ENCODE assay signal across 9 mouse cellular contexts in genomic region chr4:129585773-129586172, GRCm38 (mm10). TPM values are rescaled to one million over a fixed set of nuclear protein-coding genes. Genes with fewer than 3 reads are reported as not detected.
DNase-seq lines count a peak whose midpoint lies in the region; ATAC-seq and TF ChIP-seq lines count a peak whose summit lies in the region.
"Had no signal": no experiment of that assay in that cellular context is flagged by ENCODE, and none has a peak within 500 bp of the region (broad histone marks: within the 10 kb centered on the region; RNA-seq: fewer than 3 reads in every experiment).

No protein-coding gene starts in this region.

- 59% methylated on average over 9 of the region's 9 CpGs for WGBS in heart, embryonic 11.5 days (ENCODE audit: insufficient replicate concordance)
- WGBS in lung, postnatal 0 days: 76% methylated on average over 9 of the region's 9 CpGs
- WGBS in intestine, embryonic 16.5 days: 84% methylated on average over 9 of the region's 9 CpGs
- WGBS in neural tube, embryonic 15.5 days: 79% methylated on average over 9 of the region's 9 CpGs

- DNase-seq in heart, postnatal 36 days: no peak
- no peak for DNase-seq in lung, postnatal 0 days (ENCODE audit: low spot score)
- DNase-seq in lung, postnatal 10 days: no peak
- DNase-seq in left cerebral cortex, adult 9 months (ENCODE audit: low spot score in 2 of 2): no peak
- no peak for DNase-seq in kidney, adult 11 months

- no peaks in the 10 kb centered on the region for H3K9me3 ChIP-seq in heart, embryonic 11.5 days (replicated peaks; ENCODE audit: control insufficient read depth, low read length)
- H3K9me3 ChIP-seq in lung, postnatal 0 days (ENCODE audit: low read length): no peaks in the 10 kb centered on the region
- no peaks in the 10 kb centered on the region for H3K9me3 ChIP-seq in intestine, embryonic 16.5 days (ENCODE audit: control insufficient read depth, low read length)
- no peaks in the 10 kb centered on the region for H3K9me3 ChIP-seq in neural tube, embryonic 15.5 days (replicated peaks)

- H3K27me3 ChIP-seq in heart, embryonic 11.5 days (ENCODE audit: control insufficient read depth, insufficient read depth, low read length): no peaks in the 10 kb centered on the region
- H3K27me3 ChIP-seq in lung, postnatal 0 days (replicated peaks; ENCODE audit: insufficient read depth, low read length): no peaks in the 10 kb centered on the region
- H3K27me3 ChIP-seq in intestine, embryonic 16.5 days (replicated peaks; ENCODE audit: control insufficient read depth, insufficient read depth, low read length): no peaks in the 10 kb centered on the region
- no peaks in the 10 kb centered on the region; the same call in 1 of the 2 replicates for H3K27me3 ChIP-seq in neural tube, embryonic 15.5 days (replicated peaks)

- no peaks in the 10 kb centered on the region for H3K36me3 ChIP-seq in heart, embryonic 11.5 days (ENCODE audit: control insufficient read depth, insufficient read depth, low read length)
- H3K36me3 ChIP-seq in lung, postnatal 0 days (ENCODE audit: insufficient read depth, low read length): no peaks in the 10 kb centered on the region
- H3K36me3 ChIP-seq in intestine, embryonic 16.5 days (ENCODE audit: control insufficient read depth, insufficient read depth, low read length): no peaks in the 10 kb centered on the region
- H3K36me3 ChIP-seq in neural tube, embryonic 15.5 days: peaks cover 7% of the 10 kb centered on the region

- peak overlapping the region; percentile 55; the same call in 1 of the 2 replicates for H3K4me3 ChIP-seq in heart, embryonic 11.5 days (ENCODE audit: low read depth, low read length)
- no peak overlapping the region for H3K4me3 ChIP-seq in lung, postnatal 0 days (ENCODE audit: low read depth, low read length)
- H3K4me3 ChIP-seq in intestine, embryonic 16.5 days (ENCODE audit: low read length): no peak overlapping the region
- no peak overlapping the region for H3K4me3 ChIP-seq in neural tube, embryonic 15.5 days (replicated peaks)

- peaks cover 9% of the 10 kb centered on the region for H3K4me1 ChIP-seq in heart, embryonic 11.5 days (ENCODE audit: control insufficient read depth, insufficient read depth, low read length)
- peaks cover 6% of the 10 kb centered on the region; the same call in 1 of the 2 replicates for H3K4me1 ChIP-seq in lung, postnatal 0 days (ENCODE audit: insufficient read depth, low read depth, low read length)
- H3K4me1 ChIP-seq in intestine, embryonic 16.5 days (ENCODE audit: control insufficient read depth, insufficient read depth, low read length): peaks cover 11% of the 10 kb centered on the region; the same call in 1 of the 2 replicates
- 0 out of 2 replicates have a peak, but pooled peaks cover 7% of the 10 kb centered on the region for H3K4me1 ChIP-seq in neural tube, embryonic 15.5 days

- intact Hi-C loops in heart, postnatal 36 days (cut with DNase I): loop anchor here (1.0 to 5.0 kb wide), 2 partner anchors 23 to 38 kb away; no protein-coding TSS in a partner anchor

- no peak for ATAC-seq in heart, embryonic 11.5 days (replicated peaks; ENCODE audit: insufficient number of reproducible peaks, low FRiP score, low TSS enrichment)
- no peak for ATAC-seq in lung, postnatal 0 days
- ATAC-seq in intestine, embryonic 16.5 days: no peak
- no peak for ATAC-seq in neural tube, embryonic 15.5 days (ENCODE audit: low FRiP score)

- peak overlapping the region; percentile 79 for H3K4me2 ChIP-seq in heart, embryonic 11.5 days
- peak overlapping the region; percentile 69; the same call in 1 of the 2 replicates for H3K4me2 ChIP-seq in lung, postnatal 0 days (replicated peaks; ENCODE audit: low read depth, low read length)
- no peak overlapping the region for H3K4me2 ChIP-seq in intestine, embryonic 16.5 days (ENCODE audit: low read depth, low read length)
- peak overlapping the region; percentile 54 for H3K4me2 ChIP-seq in neural tube, embryonic 15.5 days

- no peak overlapping the region; the same call in 1 of the 2 replicates for H3K9ac ChIP-seq in heart, embryonic 11.5 days (ENCODE audit: low read depth, low read length)
- no peak overlapping the region for H3K9ac ChIP-seq in lung, postnatal 0 days (replicated peaks; ENCODE audit: low read depth)
- 0 out of 2 replicates have a peak overlapping the region, but pooled peaks have one; percentile 76 for H3K9ac ChIP-seq in intestine, embryonic 16.5 days (ENCODE audit: low read depth, low read length)
- no peak overlapping the region for H3K9ac ChIP-seq in neural tube, embryonic 15.5 days (replicated peaks)

- no peak overlapping the region for H3K27ac ChIP-seq in heart, embryonic 11.5 days (ENCODE audit: low read depth, low read length)
- no peak overlapping the region for H3K27ac ChIP-seq in lung, postnatal 0 days (ENCODE audit: low read length)
- no peak overlapping the region for H3K27ac ChIP-seq in intestine, embryonic 16.5 days (ENCODE audit: low read length)
- no peak overlapping the region for H3K27ac ChIP-seq in neural tube, embryonic 15.5 days (replicated peaks)

- TF ChIP-seq CTCF in lung, postnatal 0 days (IDR thresholded peaks at IDR 0.05): no peak

- TF ChIP-seq EP300 in lung, postnatal 0 days (IDR thresholded peaks at IDR 0.05): no peak

RNA-seq across cellular contexts. Expression of gene Fam167b, which starts 7.4 kb away (rescaled TPM):
- 3.6 TPM in 2 replicates for polyA plus RNA-seq in heart, embryonic 11.5 days (2014; fragmentation: Nextera tagmentation; extraction: Ambion mirVana)
- total RNA-seq in heart, postnatal 36 days (2021): under 1 TPM; 0.46 to 1.00 TPM
- polyA plus RNA-seq in lung, postnatal 0 days (2015; fragmentation: Nextera tagmentation; extraction: Ambion mirVana): 3.2 and 4.5 TPM in 2 replicates
- 2.3 and 2.4 TPM in 2 replicates for polyA plus RNA-seq in intestine, embryonic 16.5 days (2015; fragmentation: Nextera tagmentation; extraction: Ambion mirVana)
- polyA plus RNA-seq in neural tube, embryonic 15.5 days (2015; fragmentation: Nextera tagmentation; extraction: Ambion mirVana): 1.3 TPM in 1 of 2 replicates, not detected in the other
- total RNA-seq: monocyte, adult 5-6 weeks had no signal

RNA-seq across cellular contexts. Expression of gene Lck, which starts 12.3 kb away (rescaled TPM):
- 3.6 and 4.6 TPM in 2 replicates for polyA plus RNA-seq in heart, embryonic 11.5 days (2014; fragmentation: Nextera tagmentation; extraction: Ambion mirVana)
- total RNA-seq in heart, postnatal 36 days (2021): 1 to 10 TPM in 1 of 2 experiments, under 1 TPM in 1; 0.72 to 1.5 TPM
- 2.5 TPM in 2 replicates for polyA plus RNA-seq in lung, postnatal 0 days (2015; fragmentation: Nextera tagmentation; extraction: Ambion mirVana)
- 6.1 and 7.9 TPM in 2 replicates for polyA plus RNA-seq in intestine, embryonic 16.5 days (2015; fragmentation: Nextera tagmentation; extraction: Ambion mirVana)
- 11.2 and 99.1 TPM in 2 replicates for polyA plus RNA-seq in neural tube, embryonic 15.5 days (2015; fragmentation: Nextera tagmentation; extraction: Ambion mirVana)

RNA-seq across cellular contexts. Expression of gene Eif3i, which starts 14.7 kb away (rescaled TPM):
- polyA plus RNA-seq in heart, embryonic 11.5 days (2014; fragmentation: Nextera tagmentation; extraction: Ambion mirVana): 194 and 200 TPM in 2 replicates
- total RNA-seq in heart, postnatal 36 days (2021): 100 to 1,000 TPM; 125 to 129 TPM
- 140 and 161 TPM in 2 replicates for polyA plus RNA-seq in lung, postnatal 0 days (2015; fragmentation: Nextera tagmentation; extraction: Ambion mirVana)
- 255 and 274 TPM in 2 replicates for polyA plus RNA-seq in intestine, embryonic 16.5 days (2015; fragmentation: Nextera tagmentation; extraction: Ambion mirVana)
- polyA plus RNA-seq in neural tube, embryonic 15.5 days (2015; fragmentation: Nextera tagmentation; extraction: Ambion mirVana): 205 and 232 TPM in 2 replicates

RNA-seq across cellular contexts. Expression of gene Tmem234, which starts 14.7 kb away (rescaled TPM):
- 170 and 177 TPM in 2 replicates for polyA plus RNA-seq in heart, embryonic 11.5 days (2014; fragmentation: Nextera tagmentation; extraction: Ambion mirVana)
- 10 to 100 TPM; 42.7 to 43.6 TPM for total RNA-seq in heart, postnatal 36 days (2021)
- polyA plus RNA-seq in lung, postnatal 0 days (2015; fragmentation: Nextera tagmentation; extraction: Ambion mirVana): 186 and 192 TPM in 2 replicates
- polyA plus RNA-seq in intestine, embryonic 16.5 days (2015; fragmentation: Nextera tagmentation; extraction: Ambion mirVana): 180 and 186 TPM in 2 replicates
- polyA plus RNA-seq in neural tube, embryonic 15.5 days (2015; fragmentation: Nextera tagmentation; extraction: Ambion mirVana): 198 and 199 TPM in 2 replicates

RNA-seq across cellular contexts. Expression of gene Dcdc2b, which starts 28.3 kb away (rescaled TPM):
- 1.1 and 2.7 TPM in 2 replicates for polyA plus RNA-seq in heart, embryonic 11.5 days (2014; fragmentation: Nextera tagmentation; extraction: Ambion mirVana)
- under 1 TPM; 0.44 to 0.95 TPM for total RNA-seq in heart, postnatal 36 days (2021)
- polyA plus RNA-seq in lung, postnatal 0 days (2015; fragmentation: Nextera tagmentation; extraction: Ambion mirVana): 16.1 and 20.1 TPM in 2 replicates
- polyA plus RNA-seq in intestine, embryonic 16.5 days (2015; fragmentation: Nextera tagmentation; extraction: Ambion mirVana): 1.6 and 1.7 TPM in 2 replicates
- 2.5 and 3.8 TPM in 2 replicates for polyA plus RNA-seq in neural tube, embryonic 15.5 days (2015; fragmentation: Nextera tagmentation; extraction: Ambion mirVana)
- total RNA-seq: monocyte, adult 5-6 weeks had no signal
